Comparison of ENCODE assay signal across 10 mouse cellular contexts in the genomic region with DNA sequence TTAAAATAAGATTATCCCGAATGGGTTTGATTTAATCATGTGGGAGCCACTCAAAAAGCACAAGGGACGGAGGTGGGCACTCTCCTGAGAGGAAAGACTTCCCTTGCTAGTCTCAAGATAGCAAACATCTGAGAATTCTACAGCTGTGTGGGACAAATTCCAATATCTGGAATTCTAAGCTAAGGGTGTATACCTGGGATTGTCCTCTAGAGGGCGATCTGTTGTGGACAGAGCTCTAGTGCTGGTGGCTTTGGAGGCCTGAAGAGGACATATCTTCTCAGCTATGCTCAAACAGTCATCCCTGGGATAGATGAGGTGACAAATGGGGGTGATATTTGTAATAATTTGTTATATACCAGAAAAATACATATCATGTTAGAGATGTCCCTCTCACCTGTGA.
DNase-seq lines count a peak whose midpoint lies in the region; ATAC-seq and TF ChIP-seq lines count a peak whose summit lies in the region.
"Had no signal": no experiment of that assay in that cellular context is flagged by ENCODE, and none has a peak within 500 bp of the region (broad histone marks: within the 10 kb centered on the region; RNA-seq: fewer than 3 reads in every experiment).

No protein-coding gene starts in this region.

- no peak overlapping the region for H3K27ac ChIP-seq in intestine, postnatal 0 days (ENCODE audit: low read depth, low read length)
- H3K27ac ChIP-seq in intestine, embryonic 15.5 days, result no peak overlapping the region
- no peak overlapping the region for H3K27ac ChIP-seq in cortical plate, adult 2 months (ENCODE audit: insufficient read depth, low read length)
- H3K27ac ChIP-seq: embryonic facial prominence, embryonic 12.5 days had no signal

- TF ChIP-seq CTCF in intestine, postnatal 0 days (IDR thresholded peaks at IDR 0.05; ENCODE audit: low read depth), result peak; percentile 73
- peak; percentile 41; the same call in 1 of the 2 replicates for TF ChIP-seq CTCF in cortical plate, adult 2 months (IDR thresholded peaks at IDR 0.05; ENCODE audit: extremely low read depth, insufficient read depth, low read length)

- DNase-seq in 3T3-L1 (ENCODE audit: low read depth, low spot score) (peak; percentile 67), A20 (ENCODE audit: low read depth, low spot score) (peak; percentile 9)
- DNase-seq in right cerebral cortex, postnatal 14 days, result no peak
- no peak for DNase-seq in layer of hippocampus, adult 9-10 months (ENCODE audit: low spot score)
- DNase-seq: gastrocnemius, postnatal 36 days had no signal

- no peaks in the 10 kb centered on the region for H3K4me1 ChIP-seq in intestine, postnatal 0 days (replicated peaks; ENCODE audit: control insufficient read depth, insufficient read depth, low read length)
- H3K4me1 ChIP-seq in intestine, embryonic 15.5 days (replicated peaks), result no peaks in the 10 kb centered on the region
- H3K4me1 ChIP-seq in cortical plate, adult 2 months (ENCODE audit: control insufficient read depth, insufficient read depth, low read length), result no peaks in the 10 kb centered on the region
- H3K4me1 ChIP-seq: embryonic facial prominence, embryonic 12.5 days had no signal

- H3K27me3 ChIP-seq in intestine, postnatal 0 days (replicated peaks; ENCODE audit: control insufficient read depth, insufficient read depth, low read length), result no peaks in the 10 kb centered on the region
- no peaks in the 10 kb centered on the region for H3K27me3 ChIP-seq in intestine, embryonic 15.5 days (replicated peaks)
- H3K27me3 ChIP-seq: embryonic facial prominence, embryonic 12.5 days had no signal

- no peak for ATAC-seq in intestine, postnatal 0 days
- ATAC-seq in intestine, embryonic 15.5 days, result no peak

- no peak overlapping the region for H3K4me3 ChIP-seq in intestine, postnatal 0 days (ENCODE audit: low read depth, low read length)
- H3K4me3 ChIP-seq in intestine, embryonic 15.5 days (replicated peaks), result no peak overlapping the region
- no peak overlapping the region for H3K4me3 ChIP-seq in cortical plate, adult 2 months (ENCODE audit: insufficient read depth, low read length)
- H3K4me3 ChIP-seq: embryonic facial prominence, embryonic 12.5 days; megakaryocyte, embryonic 14.5 days had no signal

- no peak for TF ChIP-seq POLR2A in cortical plate, adult 2 months (IDR thresholded peaks at IDR 0.05; ENCODE audit: extremely low read depth, insufficient read depth, low read length)

- no peak overlapping the region for H3K4me2 ChIP-seq in intestine, postnatal 0 days (replicated peaks; ENCODE audit: low read depth)
- no peak overlapping the region for H3K4me2 ChIP-seq in intestine, embryonic 15.5 days (replicated peaks)
- H3K4me2 ChIP-seq: embryonic facial prominence, embryonic 12.5 days had no signal

- H3K36me3 ChIP-seq in intestine, postnatal 0 days (ENCODE audit: control insufficient read depth, insufficient read depth), result no peaks in the 10 kb centered on the region
- no peaks in the 10 kb centered on the region for H3K36me3 ChIP-seq in intestine, embryonic 15.5 days
- H3K36me3 ChIP-seq: embryonic facial prominence, embryonic 12.5 days had no signal

- H3K9me3 ChIP-seq in intestine, postnatal 0 days (ENCODE audit: control insufficient read depth), result no peaks in the 10 kb centered on the region
- H3K9me3 ChIP-seq in intestine, embryonic 15.5 days, result no peaks in the 10 kb centered on the region
- H3K9me3 ChIP-seq: embryonic facial prominence, embryonic 12.5 days; megakaryocyte, embryonic 14.5 days had no signal

- 43% methylated on average over 3 of the region's 3 CpGs for WGBS in intestine, postnatal 0 days
- 46% methylated on average over 3 of the region's 3 CpGs for WGBS in intestine, embryonic 15.5 days

- H3K9ac ChIP-seq in intestine, postnatal 0 days (ENCODE audit: low read depth, low read length), result no peak overlapping the region
- H3K9ac ChIP-seq in intestine, embryonic 15.5 days, result no peak overlapping the region
- H3K9ac ChIP-seq: embryonic facial prominence, embryonic 12.5 days had no signal

Comparison
In these comparisons a context has a peak if more than half of its experiments do, and no peak if none do; other contexts are left out.
1. DNase-seq: peak in 3T3-L1 (single experiment) and A20 (single experiment); none in right cerebral cortex, postnatal 14 days (single experiment) and layer of hippocampus, adult 9-10 months (single experiment).